Mouse (Mus musculus) cerebellum, postnatal 4 days (tissue): ENCODE measurements around the gene Scnn1b.

Source experiments
- DNase-seq, 2 experiments: peaks; one replicate each; pipeline ENCODE4 v3.0.0; 2022; ENCODE audit warnings: low spot score in 2 of 2, mixed read lengths in 1 of 2

Scnn1b gene

GRCm38 (mm10) chr7:121913944-121914343, 49.1 kb downstream of the Scnn1b start:
- no peak for DNase-seq

GRCm38 (mm10) chr7:121924361-121924760, 59.5 kb downstream of the Scnn1b start:
- no peak for DNase-seq

- no peak for DNase-seq
Measured at GRCm38 (mm10) chr7:121927882-121928281, 63.0 kb downstream of the Scnn1b start.

- peak in 1 of 2 experiments; percentile 57 for DNase-seq
Measured at GRCm38 (mm10) chr7:121931246-121931645, 66.4 kb downstream of the Scnn1b start.

- DNase-seq, result no peak
Measured at GRCm38 (mm10) chr7:121933675-121934074, 68.8 kb downstream of the Scnn1b start.

- no peak for DNase-seq
Measured at GRCm38 (mm10) chr7:121934346-121934745, 69.5 kb downstream of the Scnn1b start.

- DNase-seq, result no peak
Measured at GRCm38 (mm10) chr7:121935906-121936794, 71.3 kb downstream of the Scnn1b start.

GRCm38 (mm10) chr7:121936861-121937630, 72.2 kb downstream of the Scnn1b start:
- DNase-seq, result peak in 1 of 2 experiments; percentile 78

- no peak for DNase-seq
Measured at GRCm38 (mm10) chr7:121938124-121938891, 73.5 kb downstream of the Scnn1b start.

- DNase-seq, result no peak
Measured at GRCm38 (mm10) chr7:121939244-121939643, 74.4 kb downstream of the Scnn1b start.

GRCm38 (mm10) chr7:121939729-121940128, 74.9 kb downstream of the Scnn1b start:
- peak in 1 of 2 experiments; percentile 69 for DNase-seq

- no peak for DNase-seq
Measured at GRCm38 (mm10) chr7:121941016-121941415, 76.2 kb downstream of the Scnn1b start.

GRCm38 (mm10) chr7:121941640-121942039, 76.8 kb downstream of the Scnn1b start:
- DNase-seq, result no peak

- DNase-seq, result no peak
Measured at GRCm38 (mm10) chr7:121942371-121942770, 77.5 kb downstream of the Scnn1b start.

GRCm38 (mm10) chr7:121946196-121946595, 81.4 kb downstream of the Scnn1b start:
- peak in 1 of 2 experiments; percentile 59 for DNase-seq

- no peak for DNase-seq
Measured at GRCm38 (mm10) chr7:121947513-121947912, 82.7 kb downstream of the Scnn1b start.

- no peak for DNase-seq
Measured at GRCm38 (mm10) chr7:121954891-121955669, 90.2 kb downstream of the Scnn1b start.

- DNase-seq, result no peak
Measured at GRCm38 (mm10) chr7:121955802-121956201, 91.0 kb downstream of the Scnn1b start.

GRCm38 (mm10) chr7:121961913-121962570, 97.2 kb downstream of the Scnn1b start:
- no peak for DNase-seq

GRCm38 (mm10) chr7:121962571-121962959, 97.7 kb downstream of the Scnn1b start:
- DNase-seq, result no peak
